Mouse (Mus musculus) G1E (cell line): ENCODE results near the gene Gpr137b.
"Not testable (repeated sequence)": the region's sequence is repeated elsewhere in the genome, so short reads cannot be mapped to it uniquely, and the experiment has no call there.

Experiments
- CTCF ChIP-seq: IDR thresholded peaks from 2 replicates; pipeline ENCODE4 v1.5.1; 2012; ENCODE audit warnings: low read depth, low read length, inconsistent platforms, mixed read lengths
- TAL1 ChIP-seq: conservative IDR thresholded peaks from 2 replicates; pipeline ENCODE4 v1.6.1; 2012; ENCODE audit warnings: low read depth, low read length, inconsistent platforms, mixed read lengths

DNA sequence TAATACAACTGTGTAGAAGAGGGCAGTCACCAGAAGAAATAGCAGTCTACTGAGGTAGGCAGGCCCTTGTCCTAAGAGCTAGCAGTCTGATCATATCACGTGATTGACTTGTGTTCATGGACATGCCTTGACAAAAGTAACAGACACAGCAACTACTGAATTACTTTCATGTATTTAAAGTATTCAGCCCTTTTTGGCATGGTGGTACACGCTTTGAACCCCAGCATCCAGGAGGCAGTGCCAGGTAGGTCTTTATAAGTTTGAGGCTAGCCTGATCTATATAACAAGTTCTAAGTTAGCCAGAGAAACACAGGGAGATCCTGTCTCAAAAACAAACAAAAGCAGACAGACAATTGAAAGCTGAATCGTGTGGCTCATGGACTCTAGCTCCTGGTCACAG is 7.0 kb upstream of the Gpr137b start:
- not testable (repeated sequence) for TF ChIP-seq CTCF, TAL1
